Mouse (Mus musculus) lung, adult 2 months (tissue): ENCODE measurements at regions not wholly inside any gene's neighbourhood (a gene's known extent, or its start where the extent isn't known, plus 50 kb on each side); places are given as distances from the start of the nearest gene placed in this dataset.

ENCODE experiments used
- CTCF ChIP-seq: fragments of 200-500 bp; IDR thresholded peaks from 2 replicates; pipeline ENCODE4 v1.5.1; 2011; ENCODE audit warnings: mild to moderate bottlenecking, low read length, control low read depth; ENCODE audit not compliant: insufficient read depth
- POLR2A ChIP-seq: fragments of 200-500 bp; IDR thresholded peaks from 2 replicates; pipeline ENCODE4 v1.6.1; 2011; ENCODE audit warnings: low read depth, mild to moderate bottlenecking, control low read depth, low read length, borderline replicate concordance; ENCODE audit errors: extremely low read depth

DNA sequence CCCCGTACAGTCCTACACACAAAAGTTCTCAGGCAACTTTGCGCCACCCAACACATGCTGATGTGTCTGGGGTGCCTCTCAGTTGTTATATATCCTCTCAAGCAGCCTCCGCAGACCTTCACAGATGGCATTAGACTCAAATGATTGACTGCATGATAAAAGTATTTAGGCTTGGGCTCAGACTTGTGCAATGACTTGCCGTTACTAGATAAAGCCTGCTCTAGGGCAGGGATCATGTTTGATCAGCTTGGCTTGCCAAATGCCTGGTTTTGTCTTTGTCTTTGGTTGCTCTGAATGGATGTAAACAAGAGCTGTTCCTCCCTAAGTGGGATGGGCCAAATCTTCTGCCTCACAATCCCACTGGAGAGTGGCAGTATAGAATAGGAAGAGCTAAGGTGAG is 57.2 kb upstream of the Gm21915 start:
- no peak for TF ChIP-seq POLR2A
- no peak for TF ChIP-seq CTCF
